Mouse (Mus musculus): Measurements from ENCODE around the gene Hoga1.

DNA sequence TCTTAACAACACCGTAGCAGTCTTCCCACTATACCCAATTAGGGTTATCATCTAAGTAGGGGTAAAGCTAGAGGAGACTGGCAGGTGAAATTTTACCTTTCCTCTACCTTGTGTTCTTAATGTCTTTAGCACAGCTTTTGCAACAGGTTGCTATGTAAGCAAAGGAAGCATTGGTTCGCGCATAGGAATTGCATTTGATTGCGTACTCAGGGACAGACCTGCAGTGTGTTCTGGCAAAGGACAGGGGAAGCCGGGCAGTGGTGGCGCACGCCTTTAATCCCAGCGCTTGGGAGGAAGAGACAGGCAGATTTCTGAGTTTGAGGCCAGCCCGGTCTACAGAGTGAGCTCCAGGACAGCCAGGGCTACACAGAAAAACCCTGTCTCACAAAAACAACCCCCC lies 72.7 kb downstream of the Hoga1 start:
- TF ChIP-seq GATA1 (IDR thresholded peaks at IDR 0.05; ENCODE audit: borderline replicate concordance, low read length) = no peak
- no peak for TF ChIP-seq FLI1 (IDR thresholded peaks at IDR 0.05; ENCODE audit: low read length)
